Mouse (Mus musculus): ENCODE data around the gene Chd1.

Chd1 gene

DNA sequence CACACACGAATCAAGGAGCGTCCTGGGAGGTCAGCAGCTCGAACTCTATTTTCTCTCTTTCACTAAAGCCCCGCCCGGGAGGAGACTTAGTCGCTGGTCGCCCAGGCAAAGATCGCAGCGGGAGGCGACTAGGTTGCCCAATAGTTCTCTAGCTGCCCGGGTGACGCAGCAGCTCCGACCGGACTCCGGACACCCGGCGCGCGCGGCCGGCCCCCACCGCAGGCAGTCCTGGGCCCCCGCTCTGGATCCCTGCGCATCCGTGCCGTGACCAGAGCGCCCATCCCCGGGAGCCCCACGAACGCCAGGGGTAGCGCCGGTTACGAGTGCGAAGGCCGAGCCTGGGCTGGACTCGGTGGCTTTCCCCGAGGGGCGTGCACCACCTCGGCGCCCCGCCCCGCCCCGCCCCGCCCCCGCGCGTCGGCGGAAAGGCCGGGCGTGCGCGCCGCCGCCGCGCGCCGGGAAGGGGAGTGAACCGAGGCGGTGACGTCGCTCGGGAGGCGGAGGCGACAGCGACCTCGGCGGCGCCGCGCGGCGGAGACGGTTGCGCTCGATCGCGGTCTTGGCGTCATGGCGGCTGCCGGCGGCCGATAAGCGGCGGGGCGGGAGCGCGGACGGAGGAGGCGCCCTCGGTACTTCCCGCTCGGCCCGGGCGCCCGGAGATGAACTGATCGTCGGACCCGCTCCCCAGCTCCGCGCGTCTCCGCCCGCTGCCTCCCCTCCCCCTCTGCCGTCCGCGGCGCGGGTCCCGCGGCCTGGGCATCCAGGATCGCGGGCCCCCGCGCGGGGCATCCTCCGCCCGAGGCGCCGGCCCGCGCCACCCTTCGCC lies at the start of gene Chd1:
Chd1 (plus strand) TSS at position 493 of the 826 bp plus-strand sequence.
- DNase-seq (ENCODE audit: low spot score), result peak; percentile 78

DNA sequence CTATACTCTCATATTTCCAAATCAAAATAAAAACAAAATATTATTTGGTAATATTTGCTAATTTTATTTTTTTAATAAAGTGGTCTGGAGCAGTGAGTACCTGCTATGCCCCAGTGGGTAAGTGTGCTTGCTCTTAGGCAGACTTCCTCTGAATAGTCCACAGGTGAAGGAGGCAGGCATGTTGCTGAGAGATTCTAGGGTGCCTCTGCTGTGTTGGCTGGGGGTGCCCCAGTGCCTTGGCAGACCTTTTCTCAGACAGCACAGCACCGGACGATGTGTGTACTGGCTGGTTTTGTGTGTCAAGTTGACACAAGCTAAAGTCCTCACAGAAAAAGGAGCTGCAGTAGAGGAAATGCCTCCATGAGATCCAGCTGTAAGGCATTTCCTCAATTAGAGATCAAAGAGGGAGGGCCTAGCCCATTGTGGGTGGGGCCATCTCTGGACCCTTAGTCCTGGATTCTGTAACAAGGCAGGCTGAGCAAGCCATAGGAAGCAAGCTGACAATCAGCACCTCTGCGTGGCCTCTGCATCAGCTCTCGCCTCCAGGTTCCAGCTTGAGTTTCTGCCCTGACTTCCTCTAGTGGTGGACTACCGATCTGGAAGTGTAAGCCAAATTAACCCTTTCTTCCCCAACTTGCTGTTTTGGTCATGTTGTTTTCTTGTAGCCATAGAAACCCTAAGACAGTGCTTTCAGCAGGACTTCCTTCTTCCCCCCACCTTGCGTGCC lies 47.7 kb upstream of the Chd1 start:
- no peak for DNase-seq (ENCODE audit: low spot score)

GRCm38 (mm10) chr17:15672870-15673269 lies 31.9 kb upstream of the Chd1 start:
- DNase-seq (ENCODE audit: low spot score), result no peak

GRCm38 (mm10) chr17:15677970-15678645 lies 26.7 kb upstream of the Chd1 start:
- DNase-seq (ENCODE audit: low spot score), result no peak

DNA sequence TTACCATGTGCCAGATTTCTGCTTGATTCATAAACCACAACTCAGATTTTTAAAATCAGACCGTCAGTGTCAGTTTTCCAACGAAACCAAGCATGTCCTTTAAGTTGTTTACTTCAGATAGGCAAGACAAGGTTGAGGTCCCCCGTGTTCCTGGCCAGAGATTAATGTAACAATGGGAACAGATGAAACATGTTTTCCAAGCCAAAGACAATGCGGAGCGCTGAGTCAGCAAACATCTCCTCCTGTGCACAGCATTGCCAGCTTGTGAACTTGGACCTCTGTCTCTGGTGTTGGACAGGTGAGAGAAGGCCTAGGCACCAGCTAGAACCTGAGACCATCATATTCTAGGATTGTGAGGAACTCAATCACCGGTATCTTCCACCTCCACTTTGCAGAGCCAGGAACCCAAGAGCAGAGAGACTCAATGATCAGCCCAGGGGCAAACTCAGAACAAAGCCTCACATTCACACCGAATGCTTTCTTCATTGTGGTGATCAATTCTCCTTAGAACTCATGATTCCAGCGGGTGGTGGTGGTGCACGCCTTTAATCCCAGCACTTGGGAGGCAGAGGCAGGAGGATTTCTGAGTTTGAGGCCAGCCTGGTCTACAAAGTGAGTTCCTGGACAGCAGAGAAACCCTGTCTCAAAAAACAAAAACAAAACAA lies 24.7 kb upstream of the Chd1 start:
- DNase-seq (ENCODE audit: low spot score), result no peak

GRCm38 (mm10) chr17:15680661-15681060 lies 24.1 kb upstream of the Chd1 start:
- no peak for DNase-seq (ENCODE audit: low spot score)

- DNase-seq (ENCODE audit: low spot score), result no peak
Measured at GRCm38 (mm10) chr17:15686396-15686795, 18.4 kb upstream of the Chd1 start.

DNA sequence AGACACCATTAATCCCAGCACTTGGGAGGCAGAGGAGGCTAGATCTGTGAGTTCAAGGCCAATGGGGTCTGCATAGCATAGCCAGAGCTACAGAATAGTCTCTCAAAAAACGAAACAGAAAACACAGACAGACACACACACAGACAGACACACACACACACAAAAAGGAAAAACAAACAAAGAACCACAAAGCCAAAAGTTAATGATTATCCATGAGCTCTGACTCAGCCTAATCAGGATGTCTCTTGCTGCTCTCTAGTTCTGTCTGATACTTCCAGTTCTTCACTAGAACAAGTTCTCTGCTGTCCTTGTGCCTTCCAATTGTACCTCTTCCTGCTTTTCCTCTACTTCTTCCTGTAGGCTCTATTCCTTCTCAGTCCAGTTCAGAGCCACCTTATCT lies 14.5 kb upstream of the Chd1 start:
- no peak for DNase-seq (ENCODE audit: low spot score)

GRCm38 (mm10) chr17:15695566-15695965 lies 9.2 kb upstream of the Chd1 start:
- DNase-seq (ENCODE audit: low spot score), result no peak

DNA sequence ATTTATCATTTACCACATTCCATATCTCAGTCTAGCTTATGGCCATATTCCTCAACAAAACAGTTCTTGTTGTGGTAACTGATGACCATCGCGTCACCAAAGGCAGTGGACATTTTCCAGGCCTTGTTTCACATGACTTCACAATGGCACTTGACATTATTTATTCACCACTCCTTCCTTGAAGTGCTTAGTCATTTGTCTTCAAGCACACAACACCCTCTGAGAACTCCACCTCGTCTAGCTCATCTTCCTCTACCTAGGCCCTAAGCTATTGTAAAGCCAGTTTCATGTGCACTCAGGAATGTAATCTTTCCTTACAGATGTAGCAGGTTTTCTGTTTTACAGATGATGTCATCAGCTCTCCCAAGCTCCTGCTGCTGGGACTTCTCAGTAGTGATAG lies 5.8 kb upstream of the Chd1 start:
- no peak for DNase-seq (ENCODE audit: low spot score)

DNA sequence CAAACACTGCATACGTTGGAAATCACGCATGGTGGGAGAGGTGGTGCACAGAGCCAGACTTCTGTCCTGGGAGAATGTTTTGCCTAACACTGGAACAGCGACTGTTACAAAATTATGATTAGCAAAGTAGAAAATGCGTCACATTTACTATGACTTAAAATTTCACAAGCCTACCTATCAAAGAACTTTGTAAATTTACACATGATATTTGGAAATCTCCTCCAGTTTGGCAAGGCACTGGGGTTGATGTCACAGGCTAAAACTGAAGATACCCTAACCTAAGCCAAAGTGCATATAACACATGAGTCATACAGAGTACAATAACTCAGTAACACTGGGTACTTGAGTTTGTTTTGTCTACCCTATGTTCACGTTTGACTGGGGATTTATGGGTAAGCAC lies 3.3 kb upstream of the Chd1 start:
- DNase-seq (ENCODE audit: low spot score), result no peak

DNA sequence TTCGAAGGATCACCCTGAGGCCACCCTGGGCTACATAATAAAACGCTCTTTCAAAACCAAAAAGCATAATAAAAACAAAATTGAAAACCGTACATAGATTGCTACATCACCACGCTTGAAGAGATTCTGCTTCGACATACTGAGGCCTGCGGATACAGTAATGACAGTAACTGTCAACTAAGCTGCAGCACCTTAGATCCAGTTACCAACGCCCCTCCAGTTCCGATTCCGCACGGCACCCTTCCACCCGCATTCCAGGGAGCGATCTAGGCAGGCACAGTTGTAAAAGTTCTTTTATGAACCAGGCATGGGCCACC lies 651 bp upstream of the Chd1 start:
- DNase-seq (ENCODE audit: low spot score), result no peak

GRCm38 (mm10) chr17:15705303-15706284 lies 827 bp downstream of the Chd1 start:
- DNase-seq (ENCODE audit: low spot score), result peak; percentile 42

DNA sequence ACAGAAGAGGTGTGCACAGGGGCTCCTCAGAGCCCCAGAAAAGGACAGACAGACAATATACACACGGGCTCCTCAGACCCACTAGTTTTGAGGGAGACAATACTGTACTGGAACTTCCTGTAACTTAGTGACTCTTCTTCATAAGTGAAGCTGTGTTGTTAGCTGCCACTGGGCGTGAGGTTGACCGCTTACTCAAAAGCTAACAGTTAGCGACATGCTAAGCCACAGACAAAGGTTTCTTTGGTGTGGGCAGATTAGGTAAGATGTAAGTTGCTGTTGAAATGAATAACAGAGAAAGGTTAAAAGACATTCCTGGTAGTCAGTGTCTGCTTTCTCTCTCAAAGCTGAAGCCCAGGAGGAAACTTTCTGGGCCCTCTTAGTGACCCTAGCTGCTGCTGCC lies 9.7 kb downstream of the Chd1 start:
- no peak for DNase-seq (ENCODE audit: low spot score)

- DNase-seq (ENCODE audit: low spot score), result no peak
Measured at GRCm38 (mm10) chr17:15715013-15715902, 10.5 kb downstream of the Chd1 start.

- DNase-seq (ENCODE audit: low spot score), result no peak
Measured at GRCm38 (mm10) chr17:15715940-15716339, 11.2 kb downstream of the Chd1 start.

GRCm38 (mm10) chr17:15720841-15721240 lies 16.1 kb downstream of the Chd1 start:
- DNase-seq (ENCODE audit: low spot score), result no peak

DNA sequence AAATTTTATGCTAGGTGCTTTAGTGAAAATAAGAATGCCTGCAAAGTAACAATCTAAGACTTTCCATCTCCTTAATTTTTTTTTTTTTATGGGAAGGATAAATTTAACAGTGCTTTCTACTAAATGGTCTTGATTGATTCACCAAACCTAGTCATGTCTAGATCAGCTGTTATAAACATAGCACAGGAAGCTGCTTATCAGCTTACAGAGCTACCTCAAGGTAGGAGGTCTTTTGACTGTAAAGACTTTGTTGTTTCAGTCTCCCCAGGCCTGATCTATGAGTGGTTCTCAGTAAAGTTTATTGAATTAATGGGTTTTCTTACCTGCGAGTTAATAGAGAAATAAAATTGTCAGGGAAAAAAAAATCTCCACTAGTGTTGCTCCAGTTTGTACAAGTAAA lies 18.5 kb downstream of the Chd1 start:
- DNase-seq (ENCODE audit: low spot score), result no peak

DNA sequence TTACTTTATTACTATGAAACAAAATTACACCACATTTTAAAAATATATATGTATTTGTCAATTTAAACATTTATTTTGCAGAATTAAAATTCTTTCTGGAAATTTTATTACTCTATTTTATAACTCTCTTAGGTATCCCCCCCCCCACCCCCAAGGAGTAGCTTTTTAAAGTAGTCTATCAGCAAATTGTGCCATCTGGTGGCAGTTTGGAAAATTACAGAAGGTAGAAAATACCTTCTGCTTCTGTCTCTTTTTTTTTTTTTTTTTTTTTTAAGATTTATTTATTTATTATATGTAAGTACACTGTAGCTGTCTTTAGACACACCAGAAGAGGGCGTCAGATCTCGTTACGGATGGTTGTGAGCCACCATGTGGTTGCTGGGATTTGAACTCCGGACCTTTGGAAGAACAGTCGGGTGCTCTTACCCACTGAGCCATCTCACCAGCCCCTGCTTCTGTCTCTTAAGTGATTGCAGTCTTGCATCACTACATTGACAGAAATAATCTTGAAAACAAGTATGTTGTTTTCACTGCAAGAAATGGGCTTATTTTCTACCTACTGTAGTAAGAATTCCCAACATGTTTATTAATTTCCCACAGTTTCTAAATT lies 19.2 kb downstream of the Chd1 start:
- peak; percentile 22 for DNase-seq (ENCODE audit: low spot score)

GRCm38 (mm10) chr17:15731706-15732105 lies 26.9 kb downstream of the Chd1 start:
- no peak for DNase-seq (ENCODE audit: low spot score)
